Mouse (Mus musculus): Measurements from ENCODE around the gene Spock1. TPM values are rescaled to one million over a fixed set of nuclear protein-coding genes. Genes with fewer than 3 reads are reported as not detected.

Gene Spock1
- polyA plus RNA-seq, 1 experiment from 2014 or later = 111 TPM

DNA sequence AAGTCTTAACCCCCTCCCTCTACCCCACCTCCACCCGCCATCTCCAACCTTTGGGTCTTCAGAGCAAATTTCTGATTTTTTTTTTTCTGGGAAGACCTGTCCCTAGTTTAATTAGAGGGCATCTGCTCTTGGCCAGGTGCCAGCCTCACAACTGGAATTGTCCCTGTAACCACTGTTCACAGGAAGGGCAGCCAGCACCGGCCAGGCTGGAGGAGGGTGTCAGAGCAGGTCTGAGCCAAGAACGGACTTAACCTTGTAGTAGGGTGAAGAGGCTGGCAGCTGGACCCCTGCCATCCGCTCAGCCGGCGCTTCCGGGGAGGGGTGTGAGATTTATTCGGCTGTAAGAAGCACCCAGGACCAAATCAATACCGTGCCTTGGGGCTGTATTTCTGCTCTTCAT, 3.0 kb upstream of the Spock1 start:
- 51% methylated on average over 9 of the region's 9 CpGs for WGBS

DNA sequence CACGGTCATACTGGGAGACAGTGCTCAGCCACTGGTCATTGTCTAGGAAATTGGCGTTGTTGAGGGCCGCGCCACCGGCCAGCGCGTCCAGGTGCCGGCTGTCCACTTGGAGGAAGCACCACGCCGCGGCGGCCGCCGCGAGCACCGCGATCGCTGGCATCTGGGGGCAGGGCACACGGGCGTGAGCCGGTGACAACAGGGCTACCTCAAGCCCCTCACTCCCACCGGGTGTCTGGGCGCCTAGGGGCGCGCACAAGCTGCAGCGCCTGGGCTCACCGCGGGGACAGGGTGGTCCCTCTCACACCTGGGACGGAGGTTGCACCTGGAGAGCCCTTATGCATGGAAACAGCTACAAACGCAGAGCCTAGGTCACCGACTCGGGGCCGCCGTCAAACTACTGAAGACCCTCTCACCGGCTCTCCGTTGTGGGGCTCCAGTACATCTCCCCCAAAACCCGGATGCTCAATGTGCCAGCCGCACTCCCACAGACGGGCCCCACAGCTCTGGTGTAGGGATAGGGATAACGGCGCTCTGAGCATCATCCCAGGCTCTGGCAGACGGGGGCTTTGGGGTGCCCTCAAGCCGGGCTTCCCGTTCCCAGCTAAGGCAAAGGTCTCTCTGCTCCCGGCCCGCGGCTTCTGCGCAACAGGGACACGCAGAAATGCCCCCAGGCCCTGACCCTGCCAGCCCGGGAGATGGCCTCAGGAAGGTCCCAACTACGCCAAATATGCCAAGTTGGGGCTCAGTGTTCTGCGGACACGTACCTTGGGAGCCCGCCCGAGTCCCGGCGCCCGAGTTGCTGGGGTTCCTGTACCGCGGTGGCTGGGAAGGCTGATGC, 485 bp downstream of the Spock1 start:
- H3K27me3 ChIP-seq (replicated peaks) = no peaks in the 10 kb centered on the region; the same call in 1 of the 2 replicates
- H3K4me1 ChIP-seq = peaks cover 39% of the 10 kb centered on the region
- peak overlapping the region; percentile 72 for H3K4me2 ChIP-seq
- H3K9ac ChIP-seq (replicated peaks) = peak overlapping the region; percentile 78
- under 1% methylated on average over 60 of the region's 60 CpGs for WGBS
- H3K4me3 ChIP-seq (replicated peaks) = peak overlapping the region; percentile 71
- ATAC-seq (ENCODE audit: low FRiP score) = peak; percentile 80
- peaks cover 5% of the 10 kb centered on the region for H3K36me3 ChIP-seq
- H3K27ac ChIP-seq (replicated peaks) = peak overlapping the region; percentile 80
- no peaks in the 10 kb centered on the region for H3K9me3 ChIP-seq (replicated peaks)

More for the DNA sequence above, 3.0 kb upstream of the Spock1 start:
- Histone ChIP-seq H3K9ac (replicated peaks) (no peak overlapping the region), H3K4me1 (peaks cover 25% of the 10 kb centered on the region), H3K27ac (replicated peaks) (no peak overlapping the region), H3K36me3 (no peaks in the 10 kb centered on the region), H3K27me3 (replicated peaks) (no peaks in the 10 kb centered on the region; the same call in 1 of the 2 replicates), H3K4me2 (no peak overlapping the region), H3K9me3 (replicated peaks) (no peaks in the 10 kb centered on the region), H3K4me3 (replicated peaks) (no peak overlapping the region)
- no peak for ATAC-seq (ENCODE audit: low FRiP score)

DNA sequence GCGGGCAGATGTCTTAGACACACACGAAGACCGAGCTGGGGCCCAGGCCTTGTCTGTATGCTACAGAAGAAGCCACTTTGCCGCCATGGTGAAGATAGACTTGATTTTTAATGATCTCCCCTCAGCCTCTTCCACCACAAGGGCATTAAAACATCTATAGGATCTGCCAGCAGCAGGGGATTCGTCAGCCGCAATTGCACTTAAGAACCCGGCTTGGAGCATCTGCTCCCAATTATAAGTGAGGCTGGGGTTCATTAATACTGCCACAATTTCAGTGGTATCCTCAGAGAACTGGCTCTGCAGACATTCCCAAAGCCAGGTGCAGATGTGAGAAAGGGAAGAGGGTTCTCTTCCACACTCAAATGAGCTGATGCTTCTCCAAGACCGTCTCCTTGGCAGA, 13.5 kb downstream of the Spock1 start:
- Histone ChIP-seq H3K9ac (replicated peaks) (no peak overlapping the region), H3K4me1 (peaks cover 16% of the 10 kb centered on the region), H3K4me2 (no peak overlapping the region), H3K9me3 (replicated peaks) (no peaks in the 10 kb centered on the region), H3K36me3 (peaks cover 16% of the 10 kb centered on the region), H3K27me3 (replicated peaks) (no peaks in the 10 kb centered on the region), H3K27ac (replicated peaks) (no peak overlapping the region), H3K4me3 (replicated peaks) (no peak overlapping the region)
- WGBS = 65% methylated on average over 8 of the region's 8 CpGs
- no peak for ATAC-seq (ENCODE audit: low FRiP score)

DNA sequence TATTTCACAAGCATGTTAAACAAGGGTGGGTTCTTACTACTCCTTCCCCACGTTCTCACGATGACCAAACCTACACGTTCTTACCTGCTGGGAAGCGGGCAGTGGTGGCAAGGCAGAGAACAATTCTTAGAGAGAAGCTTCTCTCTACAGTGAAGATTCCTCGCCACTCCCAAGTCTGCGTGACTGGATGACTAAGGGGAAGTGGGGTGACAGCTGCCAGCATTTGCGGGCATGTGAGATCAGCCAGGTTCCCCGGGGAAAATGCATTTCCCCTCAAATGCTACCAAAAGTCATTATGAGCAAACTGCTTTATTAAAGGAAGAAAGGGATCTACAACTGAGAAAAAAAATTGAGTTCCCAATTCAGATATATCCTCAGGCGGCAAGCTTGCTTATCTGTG, 18.4 kb downstream of the Spock1 start:
- Histone ChIP-seq H3K27me3 (replicated peaks) (no peaks in the 10 kb centered on the region), H3K27ac (replicated peaks) (no peak overlapping the region), H3K4me1 (peaks cover 22% of the 10 kb centered on the region), H3K36me3 (peaks cover 4% of the 10 kb centered on the region), H3K4me3 (replicated peaks) (no peak overlapping the region), H3K9me3 (replicated peaks) (no peaks in the 10 kb centered on the region), H3K4me2 (no peak overlapping the region), H3K9ac (replicated peaks) (no peak overlapping the region)
- WGBS = 56% methylated on average over 9 of the region's 9 CpGs
- no peak for ATAC-seq (ENCODE audit: low FRiP score)

DNA sequence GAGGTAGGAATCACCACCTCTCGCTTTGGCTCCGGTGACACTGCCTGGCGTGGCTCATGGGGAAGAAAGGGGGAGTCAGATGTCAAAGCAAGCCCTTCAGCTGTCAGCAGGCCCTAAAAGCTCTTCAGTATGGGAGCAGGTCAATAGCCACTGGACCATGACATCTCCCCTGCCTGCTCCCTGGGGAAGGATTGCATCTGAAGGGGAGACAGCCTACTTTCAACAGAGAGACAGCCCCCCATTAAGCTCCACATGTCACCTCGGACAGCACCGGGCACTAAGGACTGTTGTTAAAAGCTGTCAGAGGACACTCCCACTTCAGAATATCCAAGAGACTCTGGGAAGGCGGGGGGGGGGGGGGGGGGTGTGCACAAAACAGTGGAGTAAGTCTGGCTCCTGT, 19.1 kb downstream of the Spock1 start:
- H3K9ac ChIP-seq (replicated peaks) = no peak overlapping the region

DNA sequence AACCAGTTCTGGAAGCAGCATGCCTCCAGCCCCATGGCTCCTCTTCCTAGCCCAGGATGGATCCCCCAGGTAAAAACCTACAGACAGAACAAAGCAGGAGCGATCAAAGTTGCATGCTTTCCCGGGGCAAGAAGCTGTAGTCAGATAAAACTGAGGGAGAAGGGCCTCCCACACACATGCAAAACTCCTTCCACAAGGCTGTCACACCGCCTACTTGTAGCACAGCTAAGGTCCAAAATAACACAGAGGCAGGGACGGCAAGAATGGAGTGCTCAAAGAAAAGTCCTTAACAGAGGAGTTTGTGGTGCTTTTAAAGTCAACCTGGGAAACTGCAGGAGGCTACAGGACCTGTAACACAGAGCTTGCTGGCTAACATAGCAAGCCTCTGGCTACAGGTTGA, 28.3 kb downstream of the Spock1 start:
- WGBS = 61% methylated on average over 4 of the region's 4 CpGs
- no peaks in the 10 kb centered on the region for H3K36me3 ChIP-seq
- no peak for ATAC-seq (ENCODE audit: low FRiP score)
- no peaks in the 10 kb centered on the region for H3K27me3 ChIP-seq (replicated peaks)
- no peaks in the 10 kb centered on the region for H3K9me3 ChIP-seq (replicated peaks)
- no peak overlapping the region for H3K4me2 ChIP-seq
- H3K9ac ChIP-seq (replicated peaks) = no peak overlapping the region
- H3K4me3 ChIP-seq (replicated peaks) = no peak overlapping the region
- H3K27ac ChIP-seq (replicated peaks) = no peak overlapping the region
- H3K4me1 ChIP-seq = peaks cover 45% of the 10 kb centered on the region

More for the DNA sequence above, 19.1 kb downstream of the Spock1 start:
- no peaks in the 10 kb centered on the region for H3K27me3 ChIP-seq (replicated peaks)
- no peak overlapping the region for H3K27ac ChIP-seq (replicated peaks)
- no peak overlapping the region for H3K4me3 ChIP-seq (replicated peaks)
- H3K36me3 ChIP-seq = peaks cover 4% of the 10 kb centered on the region
- ATAC-seq (ENCODE audit: low FRiP score) = no peak
- peaks cover 18% of the 10 kb centered on the region for H3K4me1 ChIP-seq
- 24% methylated on average over 5 of the region's 6 CpGs for WGBS
- H3K9me3 ChIP-seq (replicated peaks) = no peaks in the 10 kb centered on the region
- H3K4me2 ChIP-seq = no peak overlapping the region

- Histone ChIP-seq H3K9me3 (replicated peaks) (no peaks in the 10 kb centered on the region), H3K4me1 (peaks cover 45% of the 10 kb centered on the region), H3K27ac (replicated peaks) (no peak overlapping the region), H3K36me3 (no peaks in the 10 kb centered on the region), H3K27me3 (replicated peaks) (no peaks in the 10 kb centered on the region), H3K9ac (replicated peaks) (no peak overlapping the region), H3K4me3 (replicated peaks) (no peak overlapping the region), H3K4me2 (no peak overlapping the region)
- ATAC-seq (ENCODE audit: low FRiP score) = peak; percentile 52; the same call in 1 of the 2 replicates
- WGBS = 64% methylated on average over 11 of the region's 11 CpGs
Measured at GRCm38 (mm10) chr13:57878797-57879196, 29.3 kb downstream of the Spock1 start.

GRCm38 (mm10) chr13:57877782-57878181, 30.4 kb downstream of the Spock1 start:
- Histone ChIP-seq H3K27ac (replicated peaks) (0 out of 2 replicates have a peak overlapping the region, but pooled peaks have one; percentile 54), H3K9ac (replicated peaks) (no peak overlapping the region), H3K4me1 (peaks cover 41% of the 10 kb centered on the region), H3K9me3 (replicated peaks) (no peaks in the 10 kb centered on the region), H3K27me3 (replicated peaks) (no peaks in the 10 kb centered on the region), H3K4me3 (replicated peaks) (no peak overlapping the region), H3K4me2 (no peak overlapping the region), H3K36me3 (no peaks in the 10 kb centered on the region)
- WGBS = 50% methylated on average over 10 of the region's 10 CpGs
- ATAC-seq (ENCODE audit: low FRiP score) = 0 out of 2 replicates have a peak, but pooled peaks have one; percentile 39

DNA sequence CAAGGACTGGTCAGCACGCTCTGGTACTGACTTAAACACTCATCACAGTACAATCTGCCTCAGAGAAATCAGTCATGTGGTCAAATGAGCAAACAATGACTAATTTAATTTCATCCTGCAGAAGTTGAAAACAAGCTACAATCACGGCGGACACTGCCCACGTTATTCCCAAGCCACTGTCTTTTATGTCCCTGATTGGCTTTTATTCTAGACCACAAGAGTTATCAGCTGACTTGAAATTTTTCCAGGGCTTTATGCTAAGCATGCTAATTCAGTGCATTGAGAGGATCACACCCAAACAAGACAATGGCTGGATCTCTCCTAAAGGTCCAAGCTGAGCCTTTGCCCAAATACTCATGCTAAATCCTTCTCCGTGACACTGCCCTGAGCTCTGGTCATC, 31.2 kb downstream of the Spock1 start:
- ATAC-seq (ENCODE audit: low FRiP score) = no peak
- H3K9ac ChIP-seq (replicated peaks) = no peak overlapping the region
- peaks cover 39% of the 10 kb centered on the region for H3K4me1 ChIP-seq
- no peaks in the 10 kb centered on the region for H3K27me3 ChIP-seq (replicated peaks)
- no peaks in the 10 kb centered on the region for H3K9me3 ChIP-seq (replicated peaks)
- H3K27ac ChIP-seq (replicated peaks) = no peak overlapping the region
- H3K36me3 ChIP-seq = no peaks in the 10 kb centered on the region
- H3K4me3 ChIP-seq (replicated peaks) = no peak overlapping the region
- H3K4me2 ChIP-seq = no peak overlapping the region
- 58% methylated on average over 5 of the region's 5 CpGs for WGBS

DNA sequence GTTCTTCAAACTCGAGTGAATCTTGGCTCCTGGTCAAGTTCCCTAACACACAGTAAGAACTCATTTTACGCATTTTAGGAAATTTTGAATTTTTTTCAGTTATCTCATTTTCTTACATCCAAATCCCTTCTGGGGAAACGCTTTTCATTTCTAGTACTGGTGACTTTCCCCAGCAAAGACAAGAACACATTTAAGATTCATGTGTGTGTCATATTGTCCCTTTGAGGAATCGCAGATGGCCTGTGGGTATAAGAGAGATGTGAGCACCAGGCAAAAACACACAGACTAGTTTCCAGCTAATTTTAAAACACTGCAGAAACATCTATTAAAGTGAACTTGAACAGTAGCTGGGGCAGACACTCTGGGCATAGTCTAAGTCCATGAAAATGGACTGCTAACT, 38.1 kb downstream of the Spock1 start:
- no peak overlapping the region for H3K9ac ChIP-seq (replicated peaks)
- H3K36me3 ChIP-seq = no peaks in the 10 kb centered on the region
- H3K4me2 ChIP-seq = no peak overlapping the region
- H3K9me3 ChIP-seq (replicated peaks) = no peaks in the 10 kb centered on the region
- no peaks in the 10 kb centered on the region for H3K4me1 ChIP-seq
- WGBS = 86% methylated on average over 4 of the region's 4 CpGs
- no peak for ATAC-seq (ENCODE audit: low FRiP score)
- no peak overlapping the region for H3K4me3 ChIP-seq (replicated peaks)
- H3K27me3 ChIP-seq (replicated peaks) = no peaks in the 10 kb centered on the region
- H3K27ac ChIP-seq (replicated peaks) = no peak overlapping the region

- peaks cover 6% of the 10 kb centered on the region for H3K4me1 ChIP-seq
- 68% methylated on average over 7 of the region's 7 CpGs for WGBS
- no peak for ATAC-seq (ENCODE audit: low FRiP score)
Measured at GRCm38 (mm10) chr13:57867586-57867985, 40.5 kb downstream of the Spock1 start.

GRCm38 (mm10) chr13:57865029-57865428, 43.1 kb downstream of the Spock1 start:
- H3K36me3 ChIP-seq = no peaks in the 10 kb centered on the region
- 77% methylated on average over 4 of the region's 4 CpGs for WGBS
- no peak overlapping the region for H3K4me2 ChIP-seq
- no peaks in the 10 kb centered on the region for H3K9me3 ChIP-seq (replicated peaks)
- no peak overlapping the region for H3K9ac ChIP-seq (replicated peaks)
- peaks cover 6% of the 10 kb centered on the region for H3K4me1 ChIP-seq
- no peak overlapping the region for H3K27ac ChIP-seq (replicated peaks)
- no peak for ATAC-seq (ENCODE audit: low FRiP score)
- H3K27me3 ChIP-seq (replicated peaks) = no peaks in the 10 kb centered on the region
- H3K4me3 ChIP-seq (replicated peaks) = no peak overlapping the region

More at GRCm38 (mm10) chr13:57867586-57867985, 40.5 kb downstream of the Spock1 start:
- Histone ChIP-seq H3K9ac (replicated peaks) (no peak overlapping the region), H3K27ac (replicated peaks) (no peak overlapping the region), H3K27me3 (replicated peaks) (no peaks in the 10 kb centered on the region), H3K4me3 (replicated peaks) (no peak overlapping the region), H3K36me3 (no peaks in the 10 kb centered on the region), H3K4me2 (no peak overlapping the region), H3K9me3 (replicated peaks) (no peaks in the 10 kb centered on the region)
